Mouse (Mus musculus): ENCODE measurements at regions not wholly inside any gene's neighbourhood (a gene's known extent, or its start where the extent isn't known, plus 50 kb on each side); places are given as distances from the start of the nearest gene placed in this dataset.

- TF ChIP-seq CTCF (conservative IDR thresholded peaks at IDR 0.05; ENCODE audit: low read length): no peak
- TF ChIP-seq POU5F1 (IDR thresholded peaks at IDR 0.05; ENCODE audit: borderline replicate concordance, low read length): no peak
- TF ChIP-seq NANOG (IDR thresholded peaks at IDR 0.05; ENCODE audit: borderline replicate concordance, low read length): no peak
These were observed 220.8 kb upstream of the Dynlrb2 start for GRCm38 (mm10) chr8:116283990-116284389.

Measured in E14TG2a.4 (cell line).